Mouse (Mus musculus) thymus, adult 2 months (tissue): ENCODE data around the gene Dnaaf1.

Source experiments
- CTCF ChIP-seq: fragments of 200-500 bp; IDR thresholded peaks from 2 replicates; pipeline ENCODE4 v1.5.1; 2012; ENCODE audit warnings: mild to moderate bottlenecking, control low read depth, low read length, moderate library complexity, borderline replicate concordance; ENCODE audit not compliant: control insufficient read depth, poor library complexity, insufficient read depth; ENCODE audit errors: extremely low read depth
- POLR2A ChIP-seq: fragments of 200-500 bp; IDR thresholded peaks from 2 replicates; pipeline ENCODE4 v1.6.1; 2012; ENCODE audit warnings: mild to moderate bottlenecking, low read length, control low read depth, moderate library complexity; ENCODE audit not compliant: control insufficient read depth, poor library complexity, insufficient read depth; ENCODE audit errors: extremely low read depth

- TF ChIP-seq CTCF (no peak), POLR2A (no peak)
These were observed 28.7 kb downstream of the Dnaaf1 start for GRCm38 (mm10) chr8:119603771-119604170.
